In genomic region chr7:27655545-27655944, GRCm38 (mm10) we compare ENCODE assay signal across 16 mouse cellular contexts. TPM values are rescaled to one million over a fixed set of nuclear protein-coding genes. Genes with fewer than 3 reads are reported as not detected.
DNase-seq lines count a peak whose midpoint lies in the region; ATAC-seq and TF ChIP-seq lines count a peak whose summit lies in the region.
"Had no signal": no experiment of that assay in that cellular context is flagged by ENCODE, and none has a peak within 500 bp of the region (broad histone marks: within the 10 kb centered on the region; RNA-seq: fewer than 3 reads in every experiment).

No protein-coding gene starts in this region.

- peak overlapping the region; percentile 72; the same call in 1 of the 2 replicates for H3K4me2 ChIP-seq in forebrain, postnatal 0 days (ENCODE audit: low read depth)
- H3K4me2 ChIP-seq: embryonic facial prominence, embryonic 15.5 days; limb, embryonic 12.5 days had no signal

- peaks cover 40% of the 10 kb centered on the region for H3K36me3 ChIP-seq in forebrain, postnatal 0 days (ENCODE audit: insufficient read depth)

- no peaks in the 10 kb centered on the region for H3K27me3 ChIP-seq in forebrain, postnatal 0 days (ENCODE audit: insufficient read depth, low read length)

- peak overlapping the region; percentile 96 for H3K27ac ChIP-seq in layer of hippocampus, adult 2 months
- peak overlapping the region; percentile 61 for H3K27ac ChIP-seq in cortical plate, adult 2 months (ENCODE audit: insufficient read depth, low read length)
- H3K27ac ChIP-seq in forebrain, postnatal 0 days (ENCODE audit: low read depth, low read length) = no peak overlapping the region
- H3K27ac ChIP-seq: embryonic facial prominence, embryonic 15.5 days; heart, adult 2 months; limb, embryonic 12.5 days had no signal

- intact Hi-C loops in left cerebral cortex, postnatal 14 days (cut with DNase I) = loop anchor here (2.0 kb wide), 1 partner anchor 29 kb away; no protein-coding TSS in a partner anchor

- peaks cover 2% of the 10 kb centered on the region; the same call in 1 of the 2 replicates for H3K4me1 ChIP-seq in cortical plate, adult 2 months (ENCODE audit: control insufficient read depth, insufficient read depth, low read length)
- H3K4me1 ChIP-seq in forebrain, postnatal 0 days (ENCODE audit: insufficient read depth) = peaks cover 15% of the 10 kb centered on the region; the same call in 1 of the 2 replicates

- no peak for DNase-seq in layer of hippocampus, adult 2 months (ENCODE audit: low spot score in 2 of 2)
- no peak for DNase-seq in layer of hippocampus, adult 8-10 months (ENCODE audit: low spot score in 2 of 2)
- DNase-seq in forebrain, postnatal 0 days = peak; percentile 27
- DNase-seq in left cerebral cortex, postnatal 14 days (ENCODE audit: low spot score in 2 of 2) = peak; percentile 57 to 85
- no peak for DNase-seq in cerebellum, postnatal 14 days
- DNase-seq in adrenal gland, postnatal 4 days (ENCODE audit: low spot score in 2 of 2) = no peak
- DNase-seq: adrenal gland, postnatal 25 days; heart, adult 2 months; heart, postnatal 4 days; kidney, adult 2 months; midbrain, embryonic 14.5 days had no signal

- peak; percentile 35 for TF ChIP-seq POLR2A in cortical plate, adult 2 months (IDR thresholded peaks at IDR 0.05; ENCODE audit: extremely low read depth, insufficient read depth, low read length)

- H3K9me3 ChIP-seq in forebrain, postnatal 0 days (ENCODE audit: low read length) = no peaks in the 10 kb centered on the region
- H3K9me3 ChIP-seq: embryonic facial prominence, embryonic 15.5 days; limb, embryonic 12.5 days had no signal

- peak overlapping the region; percentile 23; the same call in 1 of the 2 replicates for H3K4me3 ChIP-seq in layer of hippocampus, adult 2 months
- peak overlapping the region; percentile 83 for H3K4me3 ChIP-seq in cortical plate, adult 2 months (ENCODE audit: insufficient read depth, low read length)
- no peak overlapping the region for H3K4me3 ChIP-seq in forebrain, postnatal 0 days (ENCODE audit: low read depth, low read length)
- H3K4me3 ChIP-seq: embryonic facial prominence, embryonic 15.5 days; heart, adult 2 months; limb, embryonic 12.5 days had no signal

- H3K9ac ChIP-seq in forebrain, postnatal 0 days = no peak overlapping the region
- H3K9ac ChIP-seq: embryonic facial prominence, embryonic 15.5 days; limb, embryonic 12.5 days had no signal

- 68% methylated on average over 11 of the region's 11 CpGs for WGBS in forebrain, postnatal 0 days

- ATAC-seq in forebrain, postnatal 0 days = no peak

- TF ChIP-seq CTCF in layer of hippocampus, adult 2 months (conservative IDR thresholded peaks at IDR 0.05) = no peak
- TF ChIP-seq CTCF in cortical plate, adult 2 months (IDR thresholded peaks at IDR 0.05; ENCODE audit: extremely low read depth, insufficient read depth, low read length) = no peak
- no peak for TF ChIP-seq CTCF in forebrain, postnatal 0 days (IDR thresholded peaks at IDR 0.05; ENCODE audit: low read depth)

RNA-seq across cellular contexts. Expression of gene Ttc9b, which starts 1.8 kb away (rescaled TPM):
- total RNA-seq in layer of hippocampus, adult 2 months (2021) = 10 to 100 TPM; 42.6 to 47.5 TPM
- 10 to 100 TPM; 37.0 to 42.0 (median 41.1) TPM for total RNA-seq in layer of hippocampus, adult 8-10 months (2022)
- polyA plus RNA-seq in cortical plate, adult 2 months (2012; rRNA removed) = 188 and 192 TPM in 2 replicates
- 95.8 and 111 TPM in 2 replicates for total RNA-seq in forebrain, postnatal 0 days (2014; rRNA removed)
- 116 and 118 TPM in 2 replicates for polyA plus RNA-seq in forebrain, postnatal 0 days (2015; fragmentation: Nextera tagmentation; extraction: Ambion mirVana)
- total RNA-seq in left cerebral cortex, postnatal 14 days (2021) = 100 to 1,000 TPM; 158 to 159 TPM
- total RNA-seq in adrenal gland, postnatal 4 days (2021) = 1 to 10 TPM; 1.1 to 1.6 TPM
- total RNA-seq: adrenal gland, postnatal 25 days; common myeloid progenitor, adult 5-6 weeks; heart, adult 2 months; heart, postnatal 4 days had no signal
- polyA plus RNA-seq: heart, adult 2 months; kidney, adult 2 months; liver, embryonic 16.5 days had no signal

RNA-seq across cellular contexts. Expression of gene Map3k10, which starts 18.9 kb away (rescaled TPM):
- 100 to 1,000 TPM; 180 TPM for total RNA-seq in layer of hippocampus, adult 2 months (2021)
- 100 to 1,000 TPM; 140 to 155 (median 146) TPM for total RNA-seq in layer of hippocampus, adult 8-10 months (2022)
- polyA plus RNA-seq in cortical plate, adult 2 months (2012; rRNA removed) = 181 and 189 TPM in 2 replicates
- 117 and 126 TPM in 2 replicates for total RNA-seq in forebrain, postnatal 0 days (2014; rRNA removed)
- polyA plus RNA-seq in forebrain, postnatal 0 days (2015; fragmentation: Nextera tagmentation; extraction: Ambion mirVana) = 20.8 and 22.5 TPM in 2 replicates
- total RNA-seq in left cerebral cortex, postnatal 14 days (2021) = 100 to 1,000 TPM; 228 to 233 TPM
- 10 to 100 TPM; 30.3 to 31.9 TPM for total RNA-seq in adrenal gland, postnatal 4 days (2021)

RNA-seq across cellular contexts. Expression of gene Zfp607b, which starts 33.6 kb away (rescaled TPM):
- 10 to 100 TPM in 1 of 2 experiments, 1 to 10 TPM in 1; 10.0 TPM for total RNA-seq in layer of hippocampus, adult 2 months (2021)
- total RNA-seq in layer of hippocampus, adult 8-10 months (2022) = 10 to 100 TPM in 2 of 4 experiments, 1 to 10 TPM in 2; 9.6 to 13.5 (median 10.5) TPM
- 8.0 and 9.8 TPM in 2 replicates for polyA plus RNA-seq in cortical plate, adult 2 months (2012; rRNA removed)
- total RNA-seq in forebrain, postnatal 0 days (2014; rRNA removed) = 8.5 and 10.6 TPM in 2 replicates
- polyA plus RNA-seq in forebrain, postnatal 0 days (2015; fragmentation: Nextera tagmentation; extraction: Ambion mirVana) = 5.7 and 6.5 TPM in 2 replicates
- 1 to 10 TPM; 8.0 to 8.1 TPM for total RNA-seq in left cerebral cortex, postnatal 14 days (2021)
- total RNA-seq in adrenal gland, postnatal 4 days (2021) = 1 to 10 TPM; 2.9 to 3.5 TPM

Comparison
In these comparisons a context has a peak if more than half of its experiments do, and no peak if none do; other contexts are left out.
1. DNase-seq: peak in forebrain, postnatal 0 days (single experiment) and left cerebral cortex, postnatal 14 days (2 of 2); none in layer of hippocampus, adult 2 months (0 of 2), layer of hippocampus, adult 8-10 months (0 of 2), cerebellum, postnatal 14 days (0 of 2) and adrenal gland, postnatal 4 days (0 of 2).
2. RNA of gene Ttc9b, which starts 1.8 kb away (total RNA-seq): 158 to 159 TPM in left cerebral cortex, postnatal 14 days, 95.8 to 111 TPM in forebrain, postnatal 0 days, 42.6 to 47.5 TPM in layer of hippocampus, adult 2 months and 37.0 to 42.0 TPM in layer of hippocampus, adult 8-10 months; 1.1 to 1.6 TPM in adrenal gland, postnatal 4 days; every median in the first group is over 10 times any median in the second.